11 mouse cellular contexts compared by ENCODE assay signal in the genomic region with DNA sequence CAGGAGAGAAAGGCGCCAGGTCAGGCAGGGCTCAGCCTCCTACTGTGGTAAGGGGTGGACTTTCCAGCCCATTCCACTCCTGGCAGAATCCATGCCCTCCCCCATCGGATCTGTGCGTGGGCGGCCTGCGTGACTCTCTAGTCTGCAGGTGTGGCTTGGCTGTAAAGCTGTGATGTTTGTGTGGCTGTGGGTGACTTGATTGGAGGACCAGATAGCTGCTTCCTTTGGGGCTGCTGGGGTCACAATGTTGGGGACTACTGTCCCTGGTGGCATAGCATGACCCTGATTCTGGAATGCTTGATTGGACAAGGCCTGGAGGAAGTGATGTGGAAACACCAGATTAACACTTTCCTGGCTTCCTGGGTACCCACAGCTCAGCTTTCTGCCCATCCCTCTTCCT. TPM values are rescaled to one million over a fixed set of nuclear protein-coding genes. Genes with fewer than 3 reads are reported as not detected.
A peak's percentile ranks its signal among the peaks of the same experiment; 100 is the strongest.
DNase-seq lines count a peak whose midpoint lies in the region; ATAC-seq lines count a peak whose summit lies in the region.
"Had no signal": no experiment of that assay in that cellular context is flagged by ENCODE, and none has a peak within 500 bp of the region (broad histone marks: within the 10 kb centered on the region; RNA-seq: fewer than 3 reads in every experiment).

No protein-coding gene starts in this region.

- WGBS in midbrain, embryonic 12.5 days: 50% methylated on average over 5 of the region's 5 CpGs
- WGBS in intestine, embryonic 16.5 days: 37% methylated on average over 5 of the region's 5 CpGs

- H3K4me2 ChIP-seq in midbrain, embryonic 12.5 days (replicated peaks): peak overlapping the region; percentile 71
- no peak overlapping the region for H3K4me2 ChIP-seq in intestine, embryonic 16.5 days (ENCODE audit: low read depth, low read length)

- 0 out of 2 replicates have a peak overlapping the region, but pooled peaks have one; percentile 11 for H3K9ac ChIP-seq in midbrain, embryonic 12.5 days (replicated peaks)
- H3K9ac ChIP-seq in intestine, embryonic 16.5 days (ENCODE audit: low read depth, low read length): no peak overlapping the region

- H3K4me3 ChIP-seq in midbrain, embryonic 12.5 days: peak overlapping the region; percentile 77
- H3K4me3 ChIP-seq in intestine, embryonic 16.5 days (ENCODE audit: low read length): no peak overlapping the region

- H3K9me3 ChIP-seq in midbrain, embryonic 12.5 days: no peaks in the 10 kb centered on the region
- H3K9me3 ChIP-seq in intestine, embryonic 16.5 days (ENCODE audit: control insufficient read depth, low read length): no peaks in the 10 kb centered on the region

- 0 out of 2 replicates have a peak overlapping the region, but pooled peaks have one; percentile 88 for H3K27ac ChIP-seq in midbrain, embryonic 12.5 days (replicated peaks)
- H3K27ac ChIP-seq in intestine, embryonic 16.5 days (ENCODE audit: low read length): no peak overlapping the region

- H3K4me1 ChIP-seq in midbrain, embryonic 12.5 days: peaks cover 15% of the 10 kb centered on the region
- H3K4me1 ChIP-seq in intestine, embryonic 16.5 days (ENCODE audit: control insufficient read depth, insufficient read depth, low read length): 0 out of 2 replicates have a peak, but pooled peaks cover 2% of the 10 kb centered on the region

- H3K27me3 ChIP-seq in midbrain, embryonic 12.5 days: 0 out of 2 replicates have a peak, but pooled peaks cover 2% of the 10 kb centered on the region
- peaks cover 4% of the 10 kb centered on the region for H3K27me3 ChIP-seq in intestine, embryonic 16.5 days (replicated peaks; ENCODE audit: control insufficient read depth, insufficient read depth, low read length)

- no peak for ATAC-seq in midbrain, embryonic 12.5 days (ENCODE audit: low FRiP score, low read depth)
- ATAC-seq in intestine, embryonic 16.5 days: no peak

- no peaks in the 10 kb centered on the region for H3K36me3 ChIP-seq in midbrain, embryonic 12.5 days
- no peaks in the 10 kb centered on the region for H3K36me3 ChIP-seq in intestine, embryonic 16.5 days (ENCODE audit: control insufficient read depth, insufficient read depth, low read length)

- peak; percentile 30 for DNase-seq in NIH3T3 (ENCODE audit: low read depth)
- DNase-seq in cerebellum, postnatal 10 days: peak; percentile 40 to 41
- DNase-seq in frontal cortex, postnatal 36 days (ENCODE audit: low spot score in 2 of 2): peak; percentile 53 to 55
- no peak for DNase-seq in ovary, adult 18-20 months (ENCODE audit: low spot score)
- no peak for DNase-seq in adrenal gland, postnatal 36 days
- no peak for DNase-seq in gastrocnemius, adult 8-10 months (ENCODE audit: low spot score in 2 of 2)
- DNase-seq: heart, postnatal 14 days had no signal

RNA-seq across cellular contexts. Expression of gene Iglon5, which starts 1.2 kb away (rescaled TPM):
- polyA plus RNA-seq in midbrain, embryonic 12.5 days (2016; fragmentation: Nextera tagmentation; extraction: Ambion mirVana): 3.9 and 4.1 TPM in 2 replicates
- polyA plus RNA-seq in intestine, embryonic 16.5 days (2015; fragmentation: Nextera tagmentation; extraction: Ambion mirVana): 0.33 and 0.38 TPM in 2 replicates
- total RNA-seq in adrenal gland, postnatal 36 days (2021): 1 to 10 TPM; 1.3 to 1.5 TPM
- under 1 TPM in 3 of 4 experiments, not detected in 1; 0.10 to 0.31 (median 0.13) TPM for total RNA-seq in gastrocnemius, adult 8-10 months (2022)

RNA-seq across cellular contexts. Expression of gene 4931406B18Rik, which starts 17.1 kb away (rescaled TPM):
- not detected in 2 replicates for polyA plus RNA-seq in midbrain, embryonic 12.5 days (2016; fragmentation: Nextera tagmentation; extraction: Ambion mirVana)
- not detected in 2 replicates for polyA plus RNA-seq in intestine, embryonic 16.5 days (2015; fragmentation: Nextera tagmentation; extraction: Ambion mirVana)
- total RNA-seq in adrenal gland, postnatal 36 days (2021): not detected
- not detected for total RNA-seq in gastrocnemius, adult 8-10 months (2022)
- total RNA-seq: adrenal gland, postnatal 4 days; heart, postnatal 14 days had no signal
- polyA plus RNA-seq: small intestine, adult 2 months had no signal

RNA-seq across cellular contexts. Expression of gene Vsig10l, which starts 25.7 kb away (rescaled TPM):
- 4.0 and 7.4 TPM in 2 replicates for polyA plus RNA-seq in midbrain, embryonic 12.5 days (2016; fragmentation: Nextera tagmentation; extraction: Ambion mirVana)
- polyA plus RNA-seq in intestine, embryonic 16.5 days (2015; fragmentation: Nextera tagmentation; extraction: Ambion mirVana): 2.7 and 2.8 TPM in 2 replicates
- total RNA-seq in adrenal gland, postnatal 36 days (2021): 1 to 10 TPM; 1.5 to 1.7 TPM
- 1 to 10 TPM; 1.3 to 2.7 (median 1.7) TPM for total RNA-seq in gastrocnemius, adult 8-10 months (2022)

RNA-seq across cellular contexts. Expression of gene Gm45233, which starts 44.7 kb away (rescaled TPM):
- 1.4 TPM in 1 of 2 replicates, not detected in the other for polyA plus RNA-seq in midbrain, embryonic 12.5 days (2016; fragmentation: Nextera tagmentation; extraction: Ambion mirVana)
- polyA plus RNA-seq in intestine, embryonic 16.5 days (2015; fragmentation: Nextera tagmentation; extraction: Ambion mirVana): 0.20 and 0.32 TPM in 2 replicates
- total RNA-seq in adrenal gland, postnatal 36 days (2021): 1 to 10 TPM in 1 of 2 experiments, not detected in 1; 1.2 TPM
- total RNA-seq in gastrocnemius, adult 8-10 months (2022): under 1 TPM in 1 of 4 experiments, not detected in 3; 0.73 TPM

RNA-seq across cellular contexts. Expression of gene Etfb, which starts 44.8 kb away (rescaled TPM):
- 147 and 163 TPM in 2 replicates for polyA plus RNA-seq in midbrain, embryonic 12.5 days (2016; fragmentation: Nextera tagmentation; extraction: Ambion mirVana)
- 551 and 568 TPM in 2 replicates for polyA plus RNA-seq in intestine, embryonic 16.5 days (2015; fragmentation: Nextera tagmentation; extraction: Ambion mirVana)
- total RNA-seq in adrenal gland, postnatal 36 days (2021): 100 to 1,000 TPM; 504 to 548 TPM
- total RNA-seq in gastrocnemius, adult 8-10 months (2022): 100 to 1,000 TPM; 284 to 324 (median 303) TPM

Comparison
In these comparisons a context has a peak if more than half of its experiments do, and no peak if none do; other contexts are left out.
1. DNase-seq: peak in NIH3T3 (single experiment), cerebellum, postnatal 10 days (2 of 2) and frontal cortex, postnatal 36 days (2 of 2); none in ovary, adult 18-20 months (single experiment), adrenal gland, postnatal 36 days (0 of 2) and gastrocnemius, adult 8-10 months (0 of 2).